Mouse (Mus musculus): ENCODE data around the gene Zfp385b. TPM values are rescaled to one million over a fixed set of nuclear protein-coding genes. Genes with fewer than 3 reads are reported as not detected.

Zfp385b gene
- polyA plus RNA-seq, 1 experiment from 2014 or later = 2.0 TPM

DNA sequence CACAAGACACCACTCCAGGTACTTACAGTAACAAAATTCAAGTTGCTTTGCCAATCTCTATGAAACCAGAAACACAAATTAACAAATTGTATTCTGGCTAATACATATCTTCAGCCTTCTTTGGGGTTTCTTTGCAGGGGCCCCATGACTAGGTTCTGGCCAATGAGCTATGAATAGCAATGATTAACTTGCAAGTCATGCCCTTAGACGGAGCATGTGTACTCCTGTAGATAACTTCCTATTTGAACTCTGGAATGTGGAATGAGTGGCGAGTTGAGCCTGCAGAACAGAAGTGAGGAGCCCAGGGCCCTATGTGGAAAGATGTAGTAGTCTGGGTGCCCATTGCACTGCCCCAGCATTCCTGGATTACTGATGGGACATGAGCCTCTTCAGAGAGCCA, 276.8 kb downstream of the Zfp385b start:
- H3K27me3 ChIP-seq (ENCODE audit: control insufficient read depth, insufficient read depth, low read length) = no peaks in the 10 kb centered on the region
- no peak overlapping the region for H3K4me2 ChIP-seq (ENCODE audit: low read depth)
- no peaks in the 10 kb centered on the region for H3K9me3 ChIP-seq (ENCODE audit: control insufficient read depth, low read length)
- no peak overlapping the region for H3K9ac ChIP-seq (ENCODE audit: low read length)
- DNase-seq (ENCODE audit: low spot score) (no peak), ATAC-seq (ENCODE audit: insufficient read depth, low FRiP score, low TSS enrichment) (no peak)
- H3K36me3 ChIP-seq (ENCODE audit: control insufficient read depth, insufficient read depth, low read length) = no peaks in the 10 kb centered on the region
- H3K4me1 ChIP-seq (ENCODE audit: control insufficient read depth, insufficient read depth, low read length) = no peaks in the 10 kb centered on the region
- 69% methylated on average over 2 of the region's 2 CpGs for WGBS
- no peak overlapping the region for H3K27ac ChIP-seq (ENCODE audit: low read depth, low read length)
- H3K4me3 ChIP-seq (ENCODE audit: low read depth, low read length) = no peak overlapping the region

DNA sequence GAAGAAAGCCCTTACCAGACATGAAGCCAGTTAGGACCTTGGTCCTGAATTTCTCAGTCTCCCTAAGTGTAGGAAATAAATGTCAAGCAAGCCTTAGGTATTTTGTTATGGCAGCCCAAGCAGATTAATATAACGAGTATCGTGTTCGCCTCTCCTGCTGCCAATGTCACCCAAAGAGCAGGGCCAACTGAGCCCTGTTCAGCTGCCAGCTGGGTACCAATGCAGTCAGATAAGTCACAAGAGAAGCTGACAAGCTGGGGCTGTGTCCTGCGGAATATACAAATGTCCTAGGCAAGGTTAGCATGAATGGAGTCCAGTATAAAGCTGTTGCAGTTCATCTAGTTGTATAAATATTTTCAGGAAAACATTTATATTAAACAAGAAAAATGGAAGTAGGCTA, 277.8 kb downstream of the Zfp385b start:
- H3K4me2 ChIP-seq (ENCODE audit: low read depth) = no peak overlapping the region
- DNase-seq (ENCODE audit: low spot score) = no peak
- H3K4me1 ChIP-seq (ENCODE audit: control insufficient read depth, insufficient read depth, low read length) = no peaks in the 10 kb centered on the region
- no peak overlapping the region for H3K9ac ChIP-seq (ENCODE audit: low read length)
- no peaks in the 10 kb centered on the region for H3K9me3 ChIP-seq (ENCODE audit: control insufficient read depth, low read length)
- H3K36me3 ChIP-seq (ENCODE audit: control insufficient read depth, insufficient read depth, low read length) = no peaks in the 10 kb centered on the region
- no peaks in the 10 kb centered on the region for H3K27me3 ChIP-seq (ENCODE audit: control insufficient read depth, insufficient read depth, low read length)
- H3K27ac ChIP-seq (ENCODE audit: low read depth, low read length) = no peak overlapping the region
- H3K4me3 ChIP-seq (ENCODE audit: low read depth, low read length) = no peak overlapping the region
- WGBS = 88% methylated on average over 4 of the region's 4 CpGs
- ATAC-seq (ENCODE audit: insufficient read depth, low FRiP score, low TSS enrichment) = no peak

DNA sequence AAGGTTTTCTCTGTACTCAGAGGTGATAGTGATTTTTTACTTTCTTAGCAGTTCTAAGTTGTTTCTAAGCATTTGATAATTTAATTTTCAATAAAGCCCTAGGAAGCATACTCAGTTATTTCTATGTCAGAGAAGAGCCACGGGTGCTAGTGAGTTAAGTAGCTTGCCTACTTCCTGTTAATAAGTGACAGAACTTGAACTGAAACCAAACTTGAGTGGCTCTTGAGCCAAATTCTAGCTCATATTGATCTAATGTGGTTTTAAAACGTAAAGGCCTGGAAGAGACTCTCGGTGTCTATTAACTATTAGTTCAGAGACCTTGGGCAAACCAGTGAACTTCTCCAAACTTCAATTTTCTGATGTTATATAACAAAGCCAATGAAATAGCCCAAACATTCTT, 278.6 kb downstream of the Zfp385b start:
- Histone ChIP-seq H3K4me2 (ENCODE audit: low read depth) (no peak overlapping the region), H3K9me3 (ENCODE audit: control insufficient read depth, low read length) (no peaks in the 10 kb centered on the region), H3K4me1 (ENCODE audit: control insufficient read depth, insufficient read depth, low read length) (no peaks in the 10 kb centered on the region), H3K4me3 (ENCODE audit: low read depth, low read length) (no peak overlapping the region), H3K9ac (ENCODE audit: low read length) (no peak overlapping the region), H3K36me3 (ENCODE audit: control insufficient read depth, insufficient read depth, low read length) (no peaks in the 10 kb centered on the region), H3K27ac (ENCODE audit: low read depth, low read length) (no peak overlapping the region), H3K27me3 (ENCODE audit: control insufficient read depth, insufficient read depth, low read length) (no peaks in the 10 kb centered on the region)
- ATAC-seq (ENCODE audit: insufficient read depth, low FRiP score, low TSS enrichment) (no peak), DNase-seq (ENCODE audit: low spot score) (no peak)
- WGBS = 89% methylated on average over 3 of the region's 3 CpGs

DNA sequence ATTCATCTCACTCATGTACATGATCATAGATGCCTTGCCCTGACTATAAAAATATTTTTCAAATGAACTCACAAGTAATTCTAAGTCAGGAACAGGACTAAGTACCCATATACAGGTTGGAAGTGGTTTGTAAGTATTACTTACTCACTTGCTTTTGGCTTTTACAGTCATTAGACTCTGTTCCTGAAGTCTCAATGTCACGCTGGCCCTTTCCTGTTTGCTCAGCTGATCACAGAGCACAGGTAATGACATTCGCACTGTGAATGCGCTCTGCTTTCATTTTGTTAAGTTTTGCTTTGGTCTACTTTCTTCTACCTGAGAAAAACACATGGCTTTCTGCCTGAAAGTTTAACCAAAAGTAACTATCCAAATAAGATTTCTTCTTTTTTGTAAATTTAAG, 282.9 kb downstream of the Zfp385b start:
- Histone ChIP-seq H3K36me3 (ENCODE audit: control insufficient read depth, insufficient read depth, low read length) (no peaks in the 10 kb centered on the region), H3K4me2 (ENCODE audit: low read depth) (no peak overlapping the region), H3K4me3 (ENCODE audit: low read depth, low read length) (no peak overlapping the region), H3K4me1 (ENCODE audit: control insufficient read depth, insufficient read depth, low read length) (no peaks in the 10 kb centered on the region), H3K27ac (ENCODE audit: low read depth, low read length) (no peak overlapping the region), H3K27me3 (ENCODE audit: control insufficient read depth, insufficient read depth, low read length) (no peaks in the 10 kb centered on the region), H3K9me3 (ENCODE audit: control insufficient read depth, low read length) (no peaks in the 10 kb centered on the region), H3K9ac (ENCODE audit: low read length) (no peak overlapping the region)
- 89% methylated on average over 3 of the region's 3 CpGs for WGBS
- ATAC-seq (ENCODE audit: insufficient read depth, low FRiP score, low TSS enrichment) = no peak
- no peak for DNase-seq (ENCODE audit: low spot score)

- H3K4me3 ChIP-seq (ENCODE audit: low read depth, low read length) = no peak overlapping the region
- no peaks in the 10 kb centered on the region for H3K27me3 ChIP-seq (ENCODE audit: control insufficient read depth, insufficient read depth, low read length)
- no peak overlapping the region for H3K9ac ChIP-seq (ENCODE audit: low read length)
- 88% methylated on average over 7 of the region's 7 CpGs for WGBS
- ATAC-seq (ENCODE audit: insufficient read depth, low FRiP score, low TSS enrichment) = no peak
- DNase-seq (ENCODE audit: low spot score) = no peak
- no peaks in the 10 kb centered on the region for H3K9me3 ChIP-seq (ENCODE audit: control insufficient read depth, low read length)
- no peak overlapping the region for H3K27ac ChIP-seq (ENCODE audit: low read depth, low read length)
- no peaks in the 10 kb centered on the region for H3K4me1 ChIP-seq (ENCODE audit: control insufficient read depth, insufficient read depth, low read length)
- H3K4me2 ChIP-seq (ENCODE audit: low read depth) = no peak overlapping the region
- H3K36me3 ChIP-seq (ENCODE audit: control insufficient read depth, insufficient read depth, low read length) = no peaks in the 10 kb centered on the region
Measured at GRCm38 (mm10) chr2:77528079-77528752, 291.2 kb downstream of the Zfp385b start.

DNA sequence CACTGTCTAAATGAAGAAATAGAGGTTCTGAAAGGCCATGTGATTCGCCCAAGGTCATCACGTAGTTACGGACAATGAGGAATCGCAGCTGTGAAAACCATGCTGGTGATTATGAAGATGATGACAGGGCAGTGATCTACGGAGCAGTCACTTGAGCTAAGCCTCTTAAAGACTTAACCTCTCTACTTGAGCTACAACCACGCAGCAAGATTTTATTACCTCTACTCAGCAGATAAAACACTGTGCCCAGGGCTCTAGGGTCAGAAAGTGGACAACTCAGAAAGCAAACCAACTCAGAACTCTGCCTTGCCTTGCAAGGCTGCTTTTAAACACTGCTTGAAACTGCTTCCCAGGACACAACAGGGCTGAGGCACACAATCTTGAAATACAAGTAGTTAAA, 291.8 kb downstream of the Zfp385b start:
- Histone ChIP-seq H3K4me2 (ENCODE audit: low read depth) (no peak overlapping the region), H3K36me3 (ENCODE audit: control insufficient read depth, insufficient read depth, low read length) (no peaks in the 10 kb centered on the region), H3K4me1 (ENCODE audit: control insufficient read depth, insufficient read depth, low read length) (no peaks in the 10 kb centered on the region), H3K9me3 (ENCODE audit: control insufficient read depth, low read length) (no peaks in the 10 kb centered on the region), H3K27me3 (ENCODE audit: control insufficient read depth, insufficient read depth, low read length) (no peaks in the 10 kb centered on the region), H3K4me3 (ENCODE audit: low read depth, low read length) (no peak overlapping the region), H3K27ac (ENCODE audit: low read depth, low read length) (no peak overlapping the region), H3K9ac (ENCODE audit: low read length) (no peak overlapping the region)
- DNase-seq (ENCODE audit: low spot score) (no peak), ATAC-seq (ENCODE audit: insufficient read depth, low FRiP score, low TSS enrichment) (no peak)
- 73% methylated on average over 6 of the region's 6 CpGs for WGBS

GRCm38 (mm10) chr2:77526803-77527202, 292.6 kb downstream of the Zfp385b start:
- Histone ChIP-seq H3K4me1 (ENCODE audit: control insufficient read depth, insufficient read depth, low read length) (no peaks in the 10 kb centered on the region), H3K4me3 (ENCODE audit: low read depth, low read length) (no peak overlapping the region), H3K27ac (ENCODE audit: low read depth, low read length) (no peak overlapping the region), H3K9ac (ENCODE audit: low read length) (no peak overlapping the region), H3K27me3 (ENCODE audit: control insufficient read depth, insufficient read depth, low read length) (no peaks in the 10 kb centered on the region), H3K36me3 (ENCODE audit: control insufficient read depth, insufficient read depth, low read length) (no peaks in the 10 kb centered on the region), H3K4me2 (ENCODE audit: low read depth) (no peak overlapping the region), H3K9me3 (ENCODE audit: control insufficient read depth, low read length) (no peaks in the 10 kb centered on the region; the same call in 1 of the 2 replicates)
- DNase-seq (ENCODE audit: low spot score) = no peak
- ATAC-seq (ENCODE audit: insufficient read depth, low FRiP score, low TSS enrichment) = no peak
- 92% methylated on average over 4 of the region's 4 CpGs for WGBS

DNA sequence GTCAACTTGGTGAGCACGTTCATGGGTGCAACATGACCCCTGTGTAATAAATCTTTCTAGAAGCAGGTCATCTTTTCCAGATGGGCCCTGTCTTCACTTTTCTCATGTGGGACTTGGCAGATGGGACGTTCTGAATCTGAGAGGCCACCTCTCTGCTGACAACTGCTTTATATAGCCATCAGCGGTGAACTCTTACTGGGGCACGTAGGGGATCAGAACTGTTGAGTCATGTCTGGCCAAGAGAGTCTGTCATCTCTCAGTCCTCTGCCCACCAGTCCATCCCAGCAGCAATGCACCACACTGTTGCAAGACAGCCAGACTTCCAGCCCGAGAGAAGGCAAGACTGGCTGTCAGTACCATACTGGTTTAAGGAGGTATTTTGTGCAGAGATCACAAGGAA, 293.1 kb downstream of the Zfp385b start:
- H3K36me3 ChIP-seq (ENCODE audit: control insufficient read depth, insufficient read depth, low read length) = no peaks in the 10 kb centered on the region
- no peak overlapping the region for H3K4me3 ChIP-seq (ENCODE audit: low read depth, low read length)
- H3K27ac ChIP-seq (ENCODE audit: low read depth, low read length) = no peak overlapping the region
- no peaks in the 10 kb centered on the region for H3K27me3 ChIP-seq (ENCODE audit: control insufficient read depth, insufficient read depth, low read length)
- no peaks in the 10 kb centered on the region for H3K4me1 ChIP-seq (ENCODE audit: control insufficient read depth, insufficient read depth, low read length)
- DNase-seq (ENCODE audit: low spot score) (no peak), ATAC-seq (ENCODE audit: insufficient read depth, low FRiP score, low TSS enrichment) (no peak)
- WGBS = 64% methylated on average over 5 of the region's 5 CpGs
- no peak overlapping the region for H3K4me2 ChIP-seq (ENCODE audit: low read depth)
- H3K9ac ChIP-seq (ENCODE audit: low read length) = no peak overlapping the region
- no peaks in the 10 kb centered on the region; the same call in 1 of the 2 replicates for H3K9me3 ChIP-seq (ENCODE audit: control insufficient read depth, low read length)

DNA sequence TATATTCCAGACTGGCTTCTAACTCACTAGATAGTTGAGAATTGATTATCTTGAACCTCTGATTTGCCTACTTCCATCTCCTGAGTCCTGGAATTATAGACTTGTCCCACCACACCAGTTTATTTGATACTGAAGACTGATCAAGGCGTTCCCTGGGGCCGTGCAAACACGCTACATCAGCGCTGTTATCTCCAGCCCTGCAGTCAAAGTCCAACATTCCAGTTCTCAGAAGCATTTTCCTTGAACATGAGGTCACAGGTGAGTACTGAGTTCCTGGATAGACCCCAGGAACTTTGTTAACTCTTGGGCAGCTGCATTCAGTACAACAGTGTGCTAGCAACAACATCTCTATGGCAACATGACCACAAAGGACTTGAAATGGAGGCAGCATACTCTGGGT, 297.2 kb downstream of the Zfp385b start:
- H3K4me3 ChIP-seq (ENCODE audit: low read depth, low read length) = no peak overlapping the region
- DNase-seq (ENCODE audit: low spot score) (no peak), ATAC-seq (ENCODE audit: insufficient read depth, low FRiP score, low TSS enrichment) (no peak)
- WGBS = 82% methylated on average over 4 of the region's 4 CpGs
- no peaks in the 10 kb centered on the region; the same call in 1 of the 2 replicates for H3K4me1 ChIP-seq (ENCODE audit: control insufficient read depth, insufficient read depth, low read length)
- H3K9me3 ChIP-seq (ENCODE audit: control insufficient read depth, low read length) = no peaks in the 10 kb centered on the region; the same call in 1 of the 2 replicates
- no peaks in the 10 kb centered on the region for H3K27me3 ChIP-seq (ENCODE audit: control insufficient read depth, insufficient read depth, low read length)
- no peak overlapping the region for H3K27ac ChIP-seq (ENCODE audit: low read depth, low read length)
- no peaks in the 10 kb centered on the region for H3K36me3 ChIP-seq (ENCODE audit: control insufficient read depth, insufficient read depth, low read length)
- no peak overlapping the region for H3K9ac ChIP-seq (ENCODE audit: low read length)
- no peak overlapping the region for H3K4me2 ChIP-seq (ENCODE audit: low read depth)
